ENCODE assay signal across 10 mouse cellular contexts in the genomic region with DNA sequence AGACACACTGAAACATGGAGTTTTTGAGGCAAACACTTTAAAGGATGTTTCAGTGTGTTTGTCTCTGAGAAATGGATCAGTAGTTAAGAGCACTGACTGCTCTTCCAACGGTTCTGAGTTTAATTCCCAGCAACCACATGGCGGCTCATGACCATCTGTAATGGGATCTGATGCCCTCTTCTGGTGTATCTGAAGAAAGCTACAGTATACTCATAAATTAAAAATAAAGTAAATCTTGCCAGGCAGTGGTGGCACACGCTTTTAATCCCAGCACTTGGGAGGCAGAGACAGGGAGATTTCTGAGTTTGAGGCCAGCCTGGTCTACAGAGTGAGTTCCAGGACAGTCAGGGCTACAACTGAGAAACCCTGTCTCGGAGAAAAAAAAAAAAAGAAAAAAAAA. TPM values are rescaled to one million over a fixed set of nuclear protein-coding genes. Genes with fewer than 3 reads are reported as not detected.
"Had no signal": no experiment of that assay in that cellular context is flagged by ENCODE, and none has a peak within 500 bp of the region (broad histone marks: within the 10 kb centered on the region; RNA-seq: fewer than 3 reads in every experiment).

No protein-coding gene starts in this region.

RNA-seq across cellular contexts. Expression of gene Irx2, which starts 54.5 kb away (rescaled TPM):
- total RNA-seq: gastrocnemius, adult 18-20 months; gastrocnemius, postnatal 14 days; gastrocnemius, postnatal 36 days; hematopoietic stem cell, adult 5-6 weeks; layer of hippocampus, postnatal 36 days; left cerebral cortex, adult 18-20 months; left cerebral cortex, postnatal 25 days; liver, adult 2 months had no signal
- polyA plus RNA-seq: intestine, embryonic 16.5 days; liver, adult 2 months; liver, embryonic 12.5 days had no signal
